Mouse (Mus musculus) heart, postnatal 10 days (tissue): ENCODE measurements at regions not wholly inside any gene's neighbourhood (a gene's known extent, or its start where the extent isn't known, plus 50 kb on each side); places are given as distances from the start of the nearest gene placed in this dataset.

Experiments used
- DNase-seq, 2 experiments: peaks; one replicate each; pipeline ENCODE4 v3.0.0; 2021
- intact Hi-C: fragments of 180-260 bp; cut with DNase I; formaldehyde crosslinking; loops from one replicate; pipeline ENCODE4 v1.15.1; 2025

DNA sequence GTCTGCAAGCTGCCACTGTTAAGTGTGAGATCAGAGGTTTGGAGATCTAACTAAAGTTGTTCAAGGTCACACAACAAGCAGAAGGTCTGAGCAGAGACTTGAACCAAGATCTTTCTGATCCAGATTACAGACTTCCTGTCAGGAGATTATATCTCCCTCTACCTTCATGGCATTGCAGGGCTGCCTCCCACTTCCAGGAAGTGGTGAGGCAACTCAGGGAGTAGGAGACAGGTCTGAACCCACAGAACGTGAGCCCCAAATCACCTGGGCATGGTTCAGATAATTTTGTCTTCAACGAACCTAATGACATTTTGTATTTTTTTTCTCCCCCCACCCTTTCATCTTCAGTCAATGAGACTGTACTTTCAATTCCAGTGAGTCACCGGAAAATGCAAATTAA is 135.2 kb downstream of the Utp6 start:
- intact Hi-C loops = no loop called here
- DNase-seq = no peak

DNA sequence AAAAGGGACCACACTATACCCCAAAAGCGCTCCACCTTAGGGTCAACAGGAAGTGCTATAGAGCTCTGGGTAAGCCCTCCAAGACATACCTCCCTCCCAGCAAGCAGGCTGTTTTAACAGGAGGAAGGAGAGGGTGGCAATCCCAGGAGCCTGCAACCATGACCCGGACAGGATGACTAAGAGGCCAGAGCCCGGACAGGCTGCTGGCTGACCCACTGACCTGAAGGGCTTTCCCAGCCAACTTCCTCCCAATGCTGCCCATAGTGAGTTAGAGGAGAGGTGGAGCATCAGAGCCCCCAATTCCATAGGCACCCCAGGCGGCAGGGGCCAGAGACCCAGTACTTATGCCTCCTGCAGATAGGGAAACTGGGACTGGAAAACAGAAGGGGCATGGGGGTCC is 136.3 kb downstream of the Utp6 start:
- intact Hi-C loops = no loop called here

DNA sequence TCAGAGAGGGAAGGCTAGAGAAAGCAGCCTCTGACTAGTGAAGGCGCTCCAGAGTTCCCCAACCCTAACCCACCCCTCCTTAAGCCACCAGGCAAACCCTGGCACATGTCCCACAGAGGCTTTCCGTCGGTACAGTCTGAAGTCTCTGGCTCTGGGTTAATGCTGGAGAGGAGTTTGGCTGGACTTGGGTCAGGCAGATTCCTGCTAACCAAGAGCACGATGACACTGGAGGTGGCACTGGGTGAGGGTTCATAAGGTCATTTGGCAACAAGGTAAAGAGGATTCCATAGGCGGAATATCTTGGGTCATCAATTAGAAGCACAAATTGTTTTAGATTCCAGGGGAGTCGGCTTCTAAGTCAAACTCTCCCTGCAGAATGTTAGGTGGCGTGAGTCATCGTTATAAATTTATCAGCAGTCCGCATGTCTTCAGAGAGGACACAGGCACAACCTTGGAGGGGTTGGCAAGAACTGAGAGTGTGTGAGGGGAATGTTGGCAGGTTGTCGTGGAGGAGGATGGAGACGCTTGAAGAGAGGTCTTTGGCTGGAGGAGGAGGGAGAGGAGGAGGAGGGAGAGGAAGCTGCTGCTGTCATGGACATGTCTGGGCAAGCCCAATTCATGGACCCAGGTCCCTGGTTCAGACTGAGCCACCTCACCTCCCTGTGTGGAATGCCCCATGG is 138.4 kb downstream of the Utp6 start:
- DNase-seq = peak in 1 of 2 experiments; percentile 38
- intact Hi-C loops = no loop called here

More for the DNA sequence above, 136.3 kb downstream of the Utp6 start:
- DNase-seq = no peak

DNA sequence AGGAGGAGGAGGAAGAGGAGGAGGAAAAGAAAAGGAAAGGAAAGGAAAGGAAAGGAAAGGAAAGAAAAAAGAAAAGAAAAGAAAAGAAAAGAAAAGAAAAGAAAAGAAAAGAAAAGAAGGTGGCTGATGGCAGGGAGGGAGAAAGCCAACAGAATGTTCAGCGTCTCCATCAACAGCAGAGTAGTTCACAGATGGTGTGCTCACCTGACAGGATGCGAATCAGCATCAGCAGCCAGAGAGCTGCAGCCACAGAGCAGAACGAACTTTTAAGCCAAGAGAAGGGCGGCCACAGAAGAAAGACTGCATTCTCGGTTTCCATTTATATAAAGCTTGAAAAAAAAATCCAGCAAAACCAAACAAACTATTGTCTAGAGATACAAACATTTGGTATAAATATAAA is 140.2 kb downstream of the Utp6 start:
- no peak for DNase-seq
- intact Hi-C loops = no loop called here

DNA sequence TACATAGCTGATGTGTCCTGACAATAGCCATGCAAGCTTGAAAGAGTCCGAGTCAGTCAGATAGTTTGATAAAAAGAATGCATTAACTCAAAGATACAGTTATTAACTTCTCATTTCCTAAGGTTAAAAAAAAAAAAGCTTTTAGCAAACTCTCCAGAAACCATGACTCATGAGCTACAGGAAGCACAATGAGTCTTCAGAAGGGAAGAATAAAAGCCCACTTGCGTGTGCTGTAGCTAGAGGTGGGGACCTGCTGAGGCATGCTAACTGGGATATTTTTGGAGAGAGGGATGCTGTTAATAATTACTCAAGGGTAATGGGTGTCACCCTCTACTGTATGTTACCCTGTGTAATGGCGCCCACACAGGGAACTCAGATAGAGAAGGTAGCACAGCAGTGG is 147.0 kb downstream of the Utp6 start:
- intact Hi-C loops = no loop called here
- DNase-seq = no peak

DNA sequence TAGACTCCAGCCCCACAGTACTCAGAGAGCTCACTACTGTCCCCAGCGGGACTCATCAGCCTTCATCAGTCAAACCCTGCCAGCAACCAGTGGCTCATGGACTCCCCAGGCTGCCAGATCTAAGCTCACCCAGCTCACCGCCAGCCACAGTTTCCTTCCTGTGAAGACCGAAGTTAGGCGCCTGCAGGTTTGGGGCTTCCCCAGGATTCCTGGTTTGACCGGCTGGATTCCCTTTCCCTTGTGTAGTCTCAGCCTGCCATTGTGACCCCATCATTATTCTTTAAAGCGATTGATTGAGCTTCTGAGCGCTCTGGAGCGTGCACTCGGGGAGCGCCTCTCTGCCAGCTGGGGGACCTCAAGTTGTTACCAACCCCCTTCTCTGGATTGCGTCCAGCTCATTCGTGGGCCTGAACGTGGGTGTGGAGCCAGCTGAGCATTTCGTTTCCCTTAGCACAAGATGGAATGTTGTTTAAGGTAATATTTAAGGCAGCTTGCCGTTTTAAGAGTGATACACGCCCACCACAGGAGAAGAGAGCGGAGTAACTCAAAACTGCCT is 155.2 kb downstream of the Utp6 start:
- no peak for DNase-seq
- intact Hi-C loops = no loop called here

- intact Hi-C loops = no loop called here
- no peak for DNase-seq
Measured at GRCm38 (mm10) chr11:79806417-79806816, 155.8 kb downstream of the Utp6 start.

DNA sequence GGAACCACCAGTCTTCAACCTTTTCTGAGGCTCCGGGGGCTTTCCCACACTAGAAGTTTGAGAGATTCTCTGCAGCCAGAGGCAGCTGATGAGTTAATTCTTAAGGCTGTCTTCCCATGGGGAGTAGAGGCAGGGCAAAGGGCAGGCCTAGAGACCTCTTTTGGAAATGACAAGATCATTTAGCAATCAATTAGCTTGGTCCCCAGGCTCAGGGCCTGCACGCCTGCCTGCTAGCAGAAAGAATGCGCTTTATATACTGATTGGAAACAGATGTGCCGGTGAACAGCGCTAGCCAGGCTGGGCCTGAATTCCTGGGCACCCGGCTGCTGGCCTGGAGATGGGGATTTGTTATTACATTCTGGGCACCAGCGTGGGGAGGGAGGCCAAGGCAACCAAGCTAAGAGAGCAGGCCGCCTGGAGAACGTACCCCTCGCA is 156.2 kb downstream of the Utp6 start:
- intact Hi-C loops = no loop called here
- DNase-seq = peak; percentile 56 to 59

DNA sequence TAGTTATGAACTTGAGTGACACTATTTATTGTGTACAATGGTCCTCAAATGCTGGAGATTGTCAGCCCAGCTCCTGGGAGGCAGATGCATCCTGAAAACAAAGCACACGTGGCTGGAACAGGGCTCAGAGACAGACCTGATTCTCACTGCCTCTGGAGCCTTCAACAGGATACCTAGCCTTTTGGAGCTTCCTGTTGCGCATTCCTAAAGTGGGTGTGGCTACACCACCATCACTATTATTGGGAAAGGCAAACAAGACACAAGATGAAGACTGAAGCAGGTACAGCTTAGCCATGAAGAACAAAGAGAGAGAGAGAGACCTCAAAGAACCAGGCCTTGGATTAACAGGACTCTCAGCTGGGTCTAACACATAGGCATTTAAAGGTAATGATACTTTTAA is 158.2 kb downstream of the Utp6 start:
- DNase-seq = no peak
- intact Hi-C loops = no loop called here

GRCm38 (mm10) chr11:79803006-79803405 is 159.2 kb downstream of the Utp6 start:
- peak; percentile 84 to 85 for DNase-seq
- intact Hi-C loops = no loop called here

GRCm38 (mm10) chr11:79802566-79802965 is 159.6 kb downstream of the Utp6 start:
- peak in 1 of 2 experiments; percentile 47 for DNase-seq
- intact Hi-C loops = no loop called here

DNA sequence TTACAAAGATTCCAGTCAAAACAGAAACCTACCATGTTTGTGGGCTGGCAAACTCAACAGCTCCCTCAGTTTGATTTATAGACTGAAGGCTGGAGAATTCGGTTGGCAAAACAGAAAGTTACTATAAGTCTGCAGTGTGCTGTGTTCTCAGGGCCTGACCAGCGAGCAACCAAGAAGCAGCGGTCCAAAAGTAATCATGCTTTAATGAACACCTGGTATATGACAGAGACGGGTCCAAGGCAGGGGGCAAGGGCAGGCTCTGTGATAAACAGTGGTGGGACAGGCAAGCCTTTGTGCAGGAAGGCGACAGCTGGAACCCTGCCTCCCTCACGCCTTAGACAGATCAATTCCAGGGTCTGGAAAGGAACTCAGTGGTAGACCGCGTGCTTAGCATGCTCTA is 161.9 kb downstream of the Utp6 start:
- DNase-seq = no peak
- intact Hi-C loops = no loop called here

DNA sequence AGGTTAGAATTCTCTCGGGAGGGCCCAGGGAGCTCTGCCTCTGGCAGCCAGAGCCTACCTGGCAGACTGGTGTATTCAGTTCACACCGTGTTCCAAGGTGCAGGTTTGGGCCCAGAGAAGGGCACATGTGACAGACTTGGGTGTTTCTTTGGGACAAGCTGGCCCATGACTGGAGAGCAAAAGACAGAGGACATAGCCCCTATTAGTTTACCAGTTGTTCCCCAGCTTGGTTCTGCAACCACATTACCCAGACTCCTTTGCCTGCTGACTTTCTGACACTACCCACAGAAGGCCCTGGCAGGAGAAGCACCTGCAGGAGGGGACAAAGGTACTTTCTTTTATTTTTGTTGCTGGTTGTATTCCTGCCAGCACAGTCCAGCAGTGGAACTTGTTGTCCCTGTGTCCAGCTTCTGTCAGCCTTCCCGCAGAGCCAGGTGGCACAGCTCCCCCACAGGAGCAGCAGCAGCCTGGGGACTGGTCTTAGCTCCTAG is 173.9 kb downstream of the Utp6 start:
- intact Hi-C loops = no loop called here

GRCm38 (mm10) chr11:79787766-79788165 is 174.4 kb downstream of the Utp6 start:
- peak in 1 of 2 experiments; percentile 41 for DNase-seq
- intact Hi-C loops = no loop called here

More for the DNA sequence above, 173.9 kb downstream of the Utp6 start:
- no peak for DNase-seq

GRCm38 (mm10) chr11:79784071-79784470 is 178.1 kb downstream of the Utp6 start:
- no peak for DNase-seq
- intact Hi-C loops = no loop called here

GRCm38 (mm10) chr11:79781966-79782365 is 180.2 kb downstream of the Utp6 start:
- no peak for DNase-seq
- intact Hi-C loops = no loop called here

DNA sequence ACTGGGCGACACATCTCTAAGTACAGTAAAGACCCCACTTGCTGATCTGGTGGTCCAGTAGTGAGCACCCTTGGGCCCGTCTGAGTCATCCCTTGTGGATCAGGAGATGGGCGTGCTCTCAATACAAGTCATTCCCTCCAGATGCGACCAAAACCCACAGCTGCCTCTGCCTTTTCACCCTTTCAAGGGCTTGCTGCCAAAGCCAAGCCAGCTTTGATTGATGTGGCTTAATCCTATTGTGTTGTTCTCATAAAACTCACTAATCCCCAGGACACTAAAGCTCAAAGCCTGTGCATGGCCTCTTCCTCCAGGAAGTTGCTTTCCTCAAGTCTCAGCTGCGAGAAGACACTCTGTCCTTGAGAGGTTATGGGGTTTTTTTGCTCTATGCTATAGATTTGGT is 182.4 kb downstream of the Utp6 start:
- intact Hi-C loops = no loop called here
- DNase-seq = no peak

DNA sequence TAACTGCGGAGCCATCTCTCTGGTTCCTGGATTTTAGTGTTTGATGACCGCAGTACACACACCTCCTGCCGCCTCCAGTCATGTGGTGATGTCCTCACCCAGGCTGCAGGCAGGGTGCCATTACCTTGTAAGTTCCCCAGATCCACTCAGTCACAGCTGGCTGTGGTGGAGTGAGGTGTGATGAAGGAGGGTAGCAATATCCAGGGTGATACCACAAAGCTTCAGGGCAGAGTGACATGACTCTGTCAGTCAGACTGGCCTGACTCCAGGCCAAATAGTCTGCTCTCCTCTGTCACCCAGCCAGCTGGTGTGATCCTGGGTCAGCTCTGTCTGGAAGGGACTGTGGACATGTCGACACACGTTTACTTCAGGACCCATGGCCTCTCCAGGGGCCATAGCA is 183.7 kb downstream of the Utp6 start:
- intact Hi-C loops = no loop called here
- DNase-seq = peak; percentile 54 to 56

GRCm38 (mm10) chr11:79777988-79778387 is 184.2 kb downstream of the Utp6 start:
- intact Hi-C loops = no loop called here
- DNase-seq = peak; percentile 74 to 75

DNA sequence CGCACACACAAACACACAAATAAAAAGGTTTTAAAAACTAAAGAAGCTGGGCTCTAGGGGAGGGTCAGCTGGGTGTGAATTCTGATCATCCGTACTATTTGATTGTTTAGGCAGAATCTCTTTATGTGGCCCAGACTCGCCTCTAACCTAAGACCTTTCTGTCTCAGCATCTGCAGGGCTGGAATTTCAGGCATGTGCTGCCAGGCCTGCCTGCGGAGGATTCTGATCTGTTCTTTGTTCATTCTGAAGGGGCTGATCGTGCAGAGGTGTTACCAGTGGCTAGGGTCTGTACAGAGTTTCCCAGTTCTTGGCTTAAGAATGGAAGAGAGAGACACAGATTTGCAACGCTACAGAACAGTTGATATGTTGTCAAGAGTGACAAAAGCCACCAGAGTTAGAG is 185.6 kb downstream of the Rab11fip4 start:
- no peak for DNase-seq

GRCm38 (mm10) chr11:79773755-79774154 is 182.7 kb downstream of the Rab11fip4 start:
- DNase-seq = no peak
- intact Hi-C loops = no loop called here

More for the DNA sequence above, 185.6 kb downstream of the Rab11fip4 start:
- intact Hi-C loops = no loop called here

DNA sequence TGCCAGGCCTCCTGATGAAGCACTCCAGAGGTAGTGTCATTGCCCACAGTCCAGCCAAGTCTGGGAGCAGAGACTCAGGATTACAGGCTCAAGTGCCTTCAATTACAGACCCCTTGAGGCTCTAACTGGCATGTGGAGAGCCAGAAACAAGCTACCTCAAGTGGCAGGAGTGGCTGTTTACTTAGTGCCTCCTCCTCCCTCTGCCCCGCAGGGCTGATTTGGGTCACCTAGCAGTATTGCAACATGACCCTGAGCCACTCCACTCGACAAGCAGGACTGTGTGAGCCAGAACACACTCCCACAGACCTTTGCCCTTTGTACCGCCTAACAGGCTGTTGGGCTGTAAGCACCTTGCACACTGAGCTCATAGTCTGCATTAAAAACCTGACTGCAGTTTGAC is 180.4 kb downstream of the Rab11fip4 start:
- DNase-seq = no peak
- intact Hi-C loops = no loop called here

DNA sequence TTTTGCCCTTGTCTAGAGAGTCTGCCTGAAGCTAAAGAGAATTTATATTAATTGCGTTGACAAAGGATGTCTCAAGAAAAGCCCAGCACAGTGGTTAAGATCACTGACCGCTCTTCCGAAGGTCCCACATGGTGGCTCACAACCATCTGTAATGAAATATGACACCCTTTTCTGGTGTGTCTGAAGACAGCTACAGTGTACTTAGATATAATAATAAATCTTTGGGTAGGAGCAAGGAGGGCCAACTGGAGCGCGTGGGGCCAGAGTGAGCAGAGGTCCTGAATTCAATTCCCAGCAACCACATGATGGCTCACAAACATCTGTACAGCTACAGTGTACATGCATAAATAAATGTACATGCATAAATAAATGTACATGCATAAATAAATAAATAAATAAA is 176.1 kb downstream of the Rab11fip4 start:
- intact Hi-C loops = no loop called here
- DNase-seq = no peak
